Mouse (Mus musculus) embryonic facial prominence, embryonic 15.5 days (tissue): ENCODE data around the gene Gtf2ird1. TPM values are rescaled to one million over a fixed set of nuclear protein-coding genes. Genes with fewer than 3 reads are reported as not detected.

Experiments used
- ATAC-seq: fragments of 200-750 bp; cut with Nextera tagmentation; 2 replicates; pipeline ENCODE4 v1.8.0; 2017; ENCODE audit warnings: low read depth, moderate TSS enrichment; ENCODE audit not compliant: insufficient number of reproducible peaks, low FRiP score, low TSS enrichment
- H3K27ac ChIP-seq: fragments of 300-500 bp; sonication (generic); replicated peaks from 2 replicates; pipeline ENCODE4 v1.5.1; 2015; ENCODE audit warnings: mild to moderate bottlenecking, inconsistent platforms
- H3K27me3 ChIP-seq: fragments of 300-500 bp; sonication (generic); 2 replicates; pipeline ENCODE4 v1.6.1; 2015; ENCODE audit warnings: inconsistent platforms
- H3K36me3 ChIP-seq: fragments of 300-500 bp; sonication (generic); 2 replicates; pipeline ENCODE4 v1.6.1; 2015; ENCODE audit warnings: mild to moderate bottlenecking, inconsistent platforms
- H3K4me1 ChIP-seq: fragments of 300-500 bp; sonication (generic); 2 replicates; pipeline ENCODE4 v1.6.1; 2015; ENCODE audit warnings: inconsistent platforms
- H3K4me2 ChIP-seq: fragments of 300-500 bp; sonication (generic); replicated peaks from 2 replicates; pipeline ENCODE4 v1.6.1; 2015; ENCODE audit warnings: mild to moderate bottlenecking, inconsistent platforms
- H3K4me3 ChIP-seq: fragments of 300-500 bp; sonication (generic); replicated peaks from 2 replicates; pipeline ENCODE4 v1.5.1; 2015; ENCODE audit warnings: mild to moderate bottlenecking, inconsistent platforms
- H3K9ac ChIP-seq: fragments of 300-500 bp; sonication (generic); 2 replicates; pipeline ENCODE4 v1.6.1; 2015; ENCODE audit warnings: inconsistent platforms
- H3K9me3 ChIP-seq: fragments of 300-500 bp; sonication (generic); replicated peaks from 2 replicates; pipeline ENCODE4 v1.6.1; 2016; ENCODE audit warnings: inconsistent platforms
- WGBS: fragments of 180-500 bp; shearing (Covaris S2); methylation state at CpG from one replicate; pipeline ENCODE4 v1.1.7; 2015; 5-methylcytosine and 5-hydroxymethylcytosine counted together
- polyA plus RNA-seq: library from polyadenylated mRNA; unstranded; fragments of >200 nt; fragmentation: Nextera tagmentation; extraction: Ambion mirVana; gene quantifications from 2 replicates; pipeline ENCODE4 v1.2.1, GENCODE M21; 2015

The Gtf2ird1 gene
- polyA plus RNA-seq, 1 experiment from 2014 or later, result 123 TPM

- Histone ChIP-seq H3K36me3 (no peaks in the 10 kb centered on the region), H3K4me1 (peaks cover 3% of the 10 kb centered on the region), H3K4me2 (no peak overlapping the region), H3K27me3 (no peaks in the 10 kb centered on the region), H3K9me3 (no peaks in the 10 kb centered on the region), H3K27ac (peak overlapping the region; percentile 41), H3K4me3 (no peak overlapping the region), H3K9ac (no peak overlapping the region)
- peak; percentile 63; the same call in 1 of the 2 replicates for ATAC-seq
- WGBS, result 24% methylated on average over 2 of the region's 2 CpGs
Observed at GRCm38 (mm10) chr5:134323869-134324268, 132.6 kb downstream of the Gtf2ird1 start.

- ATAC-seq, result no peak
- WGBS, result 75% methylated on average over 13 of the region's 13 CpGs
- H3K36me3 ChIP-seq, result no peaks in the 10 kb centered on the region
- H3K4me2 ChIP-seq, result no peak overlapping the region
- no peaks in the 10 kb centered on the region for H3K9me3 ChIP-seq
- H3K27me3 ChIP-seq, result no peaks in the 10 kb centered on the region
- peaks cover 3% of the 10 kb centered on the region for H3K4me1 ChIP-seq
- H3K9ac ChIP-seq, result no peak overlapping the region
- H3K27ac ChIP-seq, result no peak overlapping the region
- H3K4me3 ChIP-seq, result no peak overlapping the region
Observed at GRCm38 (mm10) chr5:134323311-134323710, 133.2 kb downstream of the Gtf2ird1 start.

GRCm38 (mm10) chr5:134322355-134322754, 134.2 kb downstream of the Gtf2ird1 start:
- Histone ChIP-seq H3K9me3 (no peaks in the 10 kb centered on the region), H3K4me1 (peaks cover 3% of the 10 kb centered on the region), H3K9ac (no peak overlapping the region), H3K27ac (peak overlapping the region; percentile 17; the same call in 1 of the 2 replicates), H3K36me3 (no peaks in the 10 kb centered on the region), H3K4me3 (no peak overlapping the region), H3K4me2 (no peak overlapping the region), H3K27me3 (no peaks in the 10 kb centered on the region)
- ATAC-seq, result no peak
- WGBS, result 76% methylated on average over 13 of the region's 13 CpGs

GRCm38 (mm10) chr5:134321699-134322098, 134.8 kb downstream of the Gtf2ird1 start:
- ATAC-seq, result no peak
- Histone ChIP-seq H3K27me3 (no peaks in the 10 kb centered on the region), H3K36me3 (no peaks in the 10 kb centered on the region), H3K4me1 (peaks cover 8% of the 10 kb centered on the region), H3K4me3 (no peak overlapping the region), H3K4me2 (no peak overlapping the region), H3K27ac (peak overlapping the region; percentile 17), H3K9me3 (no peaks in the 10 kb centered on the region), H3K9ac (no peak overlapping the region)
- WGBS, result 46% methylated on average over 7 of the region's 7 CpGs

GRCm38 (mm10) chr5:134318903-134319302, 137.6 kb downstream of the Gtf2ird1 start:
- H3K27me3 ChIP-seq, result no peaks in the 10 kb centered on the region
- H3K9me3 ChIP-seq, result no peaks in the 10 kb centered on the region
- H3K9ac ChIP-seq, result no peak overlapping the region
- no peak for ATAC-seq
- no peak overlapping the region for H3K4me3 ChIP-seq
- no peak overlapping the region for H3K4me2 ChIP-seq
- no peak overlapping the region for H3K27ac ChIP-seq
- peaks cover 20% of the 10 kb centered on the region for H3K4me1 ChIP-seq
- H3K36me3 ChIP-seq, result no peaks in the 10 kb centered on the region
- 67% methylated on average over 6 of the region's 6 CpGs for WGBS

- no peak for ATAC-seq
- Histone ChIP-seq H3K4me3 (no peak overlapping the region), H3K27ac (peak overlapping the region; percentile 99), H3K36me3 (no peaks in the 10 kb centered on the region), H3K9me3 (no peaks in the 10 kb centered on the region), H3K4me2 (no peak overlapping the region), H3K4me1 (peaks cover 28% of the 10 kb centered on the region), H3K9ac (no peak overlapping the region), H3K27me3 (no peaks in the 10 kb centered on the region)
- WGBS, result 39% methylated on average over 7 of the region's 7 CpGs
Observed at GRCm38 (mm10) chr5:134316721-134317120, 139.8 kb downstream of the Gtf2ird1 start.

- ATAC-seq, result no peak
- peaks cover 36% of the 10 kb centered on the region for H3K4me1 ChIP-seq
- WGBS, result under 1% methylated on average over 25 of the region's 25 CpGs
Observed at GRCm38 (mm10) chr5:134315623-134316350, 140.7 kb downstream of the Gtf2ird1 start.

GRCm38 (mm10) chr5:134314688-134315622, 141.6 kb downstream of the Gtf2ird1 start, which contains the start of gene Gtf2i:
Gene Gtf2i (minus strand): TSS chr5:134314760.
- H3K4me1 ChIP-seq, result peaks cover 43% of the 10 kb centered on the region
- peak within 1 kb of the TSS; percentile 99 for H3K27ac ChIP-seq
- ATAC-seq, result peak; percentile 94
- no peaks in the 10 kb centered on the region for H3K27me3 ChIP-seq
- no peaks in the 10 kb centered on the region for H3K9me3 ChIP-seq
- H3K4me2 ChIP-seq, result peak within 1 kb of the TSS; percentile 69
- under 1% methylated on average over 40 of the region's 40 CpGs for WGBS
- peak within 1 kb of the TSS; percentile 92 for H3K9ac ChIP-seq
- H3K36me3 ChIP-seq, result peaks cover 12% of the 10 kb centered on the region
- H3K4me3 ChIP-seq, result peak within 1 kb of the TSS; percentile 67

More at GRCm38 (mm10) chr5:134315623-134316350, 140.7 kb downstream of the Gtf2ird1 start:
- Histone ChIP-seq H3K27me3 (no peaks in the 10 kb centered on the region), H3K9ac (peak overlapping the region; percentile 39; the same call in 1 of the 2 replicates), H3K36me3 (peaks cover 3% of the 10 kb centered on the region; the same call in 1 of the 2 replicates), H3K27ac (peak overlapping the region; percentile 99), H3K9me3 (no peaks in the 10 kb centered on the region), H3K4me2 (peak overlapping the region; percentile 69), H3K4me3 (peak overlapping the region; percentile 67)

GRCm38 (mm10) chr5:134314068-134314674, 142.3 kb downstream of the Gtf2ird1 start:
- 1% methylated on average over 45 of the region's 64 CpGs for WGBS
- H3K27ac ChIP-seq, result peak overlapping the region; percentile 99
- H3K4me3 ChIP-seq, result peak overlapping the region; percentile 67
- peak overlapping the region; percentile 92 for H3K9ac ChIP-seq
- H3K36me3 ChIP-seq, result peaks cover 19% of the 10 kb centered on the region
- ATAC-seq, result peak; percentile 29
- no peaks in the 10 kb centered on the region for H3K27me3 ChIP-seq
- no peaks in the 10 kb centered on the region for H3K9me3 ChIP-seq
- peaks cover 43% of the 10 kb centered on the region for H3K4me1 ChIP-seq
- peak overlapping the region; percentile 69 for H3K4me2 ChIP-seq

GRCm38 (mm10) chr5:134313451-134314067, 143.0 kb downstream of the Gtf2ird1 start:
- under 1% methylated on average over 68 of the region's 68 CpGs for WGBS
- ATAC-seq, result peak; percentile 86
- Histone ChIP-seq H3K4me3 (peak overlapping the region; percentile 67), H3K9me3 (no peaks in the 10 kb centered on the region), H3K36me3 (peaks cover 22% of the 10 kb centered on the region), H3K9ac (peak overlapping the region; percentile 92), H3K27ac (peak overlapping the region; percentile 99), H3K4me1 (peaks cover 43% of the 10 kb centered on the region), H3K27me3 (no peaks in the 10 kb centered on the region), H3K4me2 (peak overlapping the region; percentile 69)
